Mouse (Mus musculus) adrenal gland, adult 8-10 months (tissue): ENCODE results near the gene Wfdc15b. TPM values are rescaled to one million over a fixed set of nuclear protein-coding genes. Genes with fewer than 3 reads are reported as not detected.
"Not testable (repeated sequence)": the region's sequence is repeated elsewhere in the genome, so short reads cannot be mapped to it uniquely, and the experiment has no call there.

ENCODE experiments used
- DNase-seq: peaks from one replicate; pipeline ENCODE4 v3.0.0; 2022
- total RNA-seq, 4 experiments: library from RNA; stranded (reverse); gene quantifications; 2 replicates each; pipeline ENCODE4 v1.2.4; 2022

The Wfdc15b gene
- total RNA-seq: not detected

DNA sequence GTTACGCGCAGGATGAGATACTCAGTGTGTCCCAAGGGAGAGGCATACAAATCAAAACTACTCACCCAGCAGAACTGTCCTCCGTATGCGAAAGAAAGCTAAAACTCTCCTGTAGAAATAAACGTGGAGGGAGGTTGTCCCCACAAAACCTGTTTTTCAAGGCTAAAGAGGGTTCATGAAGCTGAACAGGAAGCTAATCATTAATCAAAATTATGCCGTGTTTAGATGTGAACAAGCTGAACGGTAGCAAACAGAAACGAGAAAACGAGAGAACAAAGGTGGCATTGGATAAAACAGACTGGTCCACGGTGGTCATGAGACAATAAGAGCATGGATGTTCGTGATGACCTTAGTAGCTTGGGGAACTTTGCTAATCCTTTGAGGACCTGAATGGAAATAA lies at the start of gene Wfdc15b:
Gene Wfdc15b (minus strand): TSS at position 139 of the 400 bp plus-strand sequence.
- no peak for DNase-seq

DNA sequence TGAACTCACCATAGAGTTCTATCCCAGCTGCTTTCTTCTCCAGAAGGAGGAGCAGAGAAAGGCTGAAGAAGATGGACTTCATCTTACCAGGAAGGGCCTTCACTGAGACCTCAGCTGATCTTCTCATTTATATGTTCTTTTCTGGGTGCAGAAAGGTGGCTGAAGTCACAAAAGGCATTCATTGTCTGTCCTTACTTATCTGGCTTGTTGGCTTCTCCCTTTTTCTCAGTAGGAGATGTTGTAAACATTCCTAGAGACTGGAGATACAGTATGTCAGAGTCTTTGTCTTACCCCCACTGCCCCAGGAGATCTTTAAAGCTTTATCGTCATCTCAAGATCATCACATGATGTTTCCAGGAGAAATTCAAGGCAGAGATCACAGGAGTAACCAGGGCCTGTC lies 35.1 kb upstream of the Wfdc15b start, which contains the start of gene Svs3b:
Gene Svs3b (minus strand): TSS at position 101 of the 400 bp plus-strand sequence.
- not testable (repeated sequence) for DNase-seq

DNA sequence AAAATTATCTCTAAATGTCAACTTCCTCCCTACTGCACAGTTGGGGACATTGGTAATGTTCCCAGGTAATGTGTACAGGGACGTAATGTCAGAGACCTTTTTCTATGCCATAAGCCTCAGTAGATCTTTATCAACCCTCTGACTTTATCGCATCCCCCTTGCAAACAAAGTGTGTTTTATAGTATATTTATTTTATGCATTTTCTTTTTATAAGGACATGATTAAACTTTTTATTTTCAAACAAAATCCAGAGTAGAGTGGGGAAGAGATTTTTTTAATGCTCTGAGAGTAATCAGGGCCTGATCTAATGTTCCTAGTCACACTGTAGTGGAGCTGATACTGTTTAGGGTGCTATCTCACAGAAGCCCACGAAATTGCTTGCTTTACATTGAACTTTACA lies 16.9 kb upstream of the Wfdc15b start, which contains the start of gene Svs2:
Gene Svs2 (minus strand): TSS at position 101 of the 400 bp plus-strand sequence.
- no peak for DNase-seq

DNA sequence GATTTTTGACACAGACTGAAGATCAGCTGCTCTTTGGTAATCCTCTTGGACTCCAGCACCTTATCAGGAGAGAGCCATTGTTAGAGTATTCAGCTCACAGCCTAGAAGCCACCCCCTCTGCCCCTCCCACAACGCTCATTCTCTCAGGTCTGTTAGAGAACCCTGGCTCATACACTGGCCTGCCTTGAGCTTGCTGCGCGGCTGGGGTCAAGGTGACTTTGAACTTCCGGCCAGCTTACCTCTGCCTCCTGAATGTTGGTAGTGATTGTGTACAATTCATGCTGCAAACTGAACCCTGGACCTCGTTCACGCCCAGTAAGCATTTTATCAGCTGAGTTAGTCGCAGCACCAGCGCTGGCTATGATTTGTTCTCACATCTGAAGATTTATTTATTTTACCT lies 11.2 kb upstream of the Wfdc15b start:
- DNase-seq: no peak

DNA sequence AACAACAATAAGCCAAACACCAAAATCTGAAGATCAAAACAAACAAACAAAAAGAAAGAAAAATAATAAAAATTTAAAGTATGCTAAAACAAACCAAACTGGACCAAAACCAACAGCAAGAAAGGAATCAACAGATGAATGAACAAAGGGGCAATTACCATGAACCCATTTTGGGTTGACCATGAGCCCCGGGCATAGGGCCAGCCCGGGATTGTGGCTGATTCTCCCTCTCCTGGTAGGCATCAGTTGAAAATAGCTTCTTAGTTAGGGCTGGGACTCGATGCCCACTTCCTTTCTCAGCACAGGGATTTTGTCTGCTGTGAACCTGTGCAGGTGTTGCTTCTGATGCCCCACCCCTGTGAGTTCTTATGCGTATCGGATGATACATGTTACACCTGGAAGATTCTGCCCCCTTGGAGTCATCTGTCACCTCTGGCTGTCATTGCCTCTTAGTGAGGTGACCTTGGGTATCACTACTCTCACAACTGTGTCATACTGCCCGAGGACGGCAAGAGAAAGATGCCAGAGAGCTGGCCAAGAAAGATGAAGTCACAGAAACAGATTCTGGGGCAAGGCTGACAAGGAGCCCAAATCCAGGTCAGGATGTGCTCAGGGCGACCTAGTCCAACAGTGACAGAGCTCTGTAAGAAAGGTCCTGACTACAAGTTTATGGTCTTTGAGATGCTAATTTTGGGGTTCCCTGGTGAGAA lies 7.1 kb upstream of the Wfdc15b start:
- DNase-seq: peak; percentile 48

DNA sequence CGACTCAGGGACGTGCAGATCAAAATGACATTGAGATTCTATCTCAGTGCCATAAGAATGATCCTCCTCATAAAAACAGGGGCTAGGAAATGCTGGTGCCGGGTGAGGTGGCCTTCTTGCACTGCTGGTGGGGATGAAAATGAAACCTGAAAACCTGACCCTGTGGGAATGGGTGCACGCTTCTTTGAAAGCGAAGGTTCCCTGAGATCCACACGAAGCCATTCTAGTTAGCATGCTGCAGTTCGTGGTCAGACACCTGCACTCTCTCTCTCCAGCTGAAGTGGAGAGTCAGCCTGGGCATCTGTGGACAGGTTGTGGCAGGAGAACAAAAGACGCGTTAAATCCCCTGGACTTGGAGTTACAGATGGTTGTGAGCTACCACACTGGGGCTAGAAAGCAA lies 2.2 kb downstream of the Wfdc15b start:
- DNase-seq: no peak

DNA sequence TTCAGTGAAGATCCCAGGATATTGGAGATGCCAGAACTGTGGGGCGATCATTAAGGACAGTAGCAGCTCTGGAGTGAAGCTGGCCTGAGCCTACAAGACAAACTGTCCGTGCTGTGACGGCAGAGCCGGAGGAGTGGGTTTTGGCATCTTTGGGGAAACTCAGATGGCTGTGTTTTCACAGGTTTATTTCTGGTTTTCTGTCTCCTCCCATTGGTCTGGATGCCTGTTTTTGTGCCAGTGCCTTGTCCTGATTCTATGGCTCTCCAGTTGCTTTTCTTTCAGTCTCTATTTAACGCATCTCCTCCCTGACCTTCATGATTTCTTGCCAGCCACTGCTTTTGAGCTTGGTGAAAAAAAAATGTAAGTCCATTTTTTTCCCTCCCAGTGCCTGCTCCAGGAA lies 8.7 kb downstream of the Wfdc15b start:
- no peak for DNase-seq

DNA sequence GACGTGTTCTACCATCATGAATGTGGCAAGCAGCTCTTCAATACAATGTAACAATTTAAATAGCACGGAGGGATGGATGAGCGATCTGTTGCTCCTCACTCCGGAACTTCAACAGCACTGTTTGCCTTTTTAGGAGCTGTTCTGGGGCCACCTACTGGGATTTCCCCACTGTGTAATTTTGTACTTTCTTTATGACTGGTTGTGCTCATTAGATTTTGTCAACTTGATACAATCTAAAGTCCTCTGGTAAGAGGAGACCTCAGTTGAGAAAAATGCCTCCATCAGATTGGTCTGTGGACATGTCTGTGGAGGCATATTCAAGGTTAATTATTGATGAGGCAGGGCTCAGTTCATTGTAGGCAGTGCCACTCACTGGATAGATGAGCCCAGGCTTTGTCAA lies 10.6 kb downstream of the Wfdc15b start:
- no peak for DNase-seq

DNA sequence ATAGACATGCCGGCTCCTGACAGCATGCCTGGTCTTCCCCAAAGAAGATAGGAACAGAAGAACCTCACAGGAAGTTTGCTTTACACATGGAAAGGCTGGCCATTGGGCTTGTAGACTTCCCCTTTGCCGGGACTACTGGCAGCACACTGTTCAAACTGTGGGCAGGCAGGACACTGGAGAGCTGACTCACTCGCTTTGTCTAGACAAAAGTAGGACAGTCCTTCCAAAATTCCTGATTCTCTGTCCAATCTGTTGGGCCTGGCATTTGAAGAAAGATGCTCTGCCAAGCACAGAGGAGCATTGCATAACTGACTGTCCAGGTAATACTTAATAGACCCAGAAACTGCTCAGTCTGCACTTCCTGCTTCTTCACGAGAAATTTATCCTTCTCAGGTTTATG lies 14.8 kb downstream of the Wfdc15b start:
- no peak for DNase-seq

DNA sequence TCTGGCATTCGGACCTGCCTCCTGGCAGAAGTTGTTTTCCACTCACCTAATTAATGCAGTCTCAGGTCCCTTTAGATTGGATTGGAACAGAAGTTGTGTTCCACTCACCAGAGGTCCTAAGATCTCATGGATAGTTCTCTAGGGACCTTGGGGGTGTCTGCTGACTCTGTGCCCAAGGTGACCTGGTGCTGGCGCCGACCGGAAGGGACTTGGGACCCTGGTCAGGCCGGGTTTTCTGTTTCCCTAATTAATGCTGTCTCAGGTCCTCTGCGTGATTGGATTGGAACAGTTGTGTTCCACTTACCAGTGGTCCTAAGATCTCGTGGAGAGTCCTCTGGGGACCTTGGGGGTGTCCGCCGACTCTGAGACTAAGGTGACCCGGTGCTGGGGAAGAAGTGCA lies 15.4 kb downstream of the Wfdc15b start:
- DNase-seq: not testable (repeated sequence)

DNA sequence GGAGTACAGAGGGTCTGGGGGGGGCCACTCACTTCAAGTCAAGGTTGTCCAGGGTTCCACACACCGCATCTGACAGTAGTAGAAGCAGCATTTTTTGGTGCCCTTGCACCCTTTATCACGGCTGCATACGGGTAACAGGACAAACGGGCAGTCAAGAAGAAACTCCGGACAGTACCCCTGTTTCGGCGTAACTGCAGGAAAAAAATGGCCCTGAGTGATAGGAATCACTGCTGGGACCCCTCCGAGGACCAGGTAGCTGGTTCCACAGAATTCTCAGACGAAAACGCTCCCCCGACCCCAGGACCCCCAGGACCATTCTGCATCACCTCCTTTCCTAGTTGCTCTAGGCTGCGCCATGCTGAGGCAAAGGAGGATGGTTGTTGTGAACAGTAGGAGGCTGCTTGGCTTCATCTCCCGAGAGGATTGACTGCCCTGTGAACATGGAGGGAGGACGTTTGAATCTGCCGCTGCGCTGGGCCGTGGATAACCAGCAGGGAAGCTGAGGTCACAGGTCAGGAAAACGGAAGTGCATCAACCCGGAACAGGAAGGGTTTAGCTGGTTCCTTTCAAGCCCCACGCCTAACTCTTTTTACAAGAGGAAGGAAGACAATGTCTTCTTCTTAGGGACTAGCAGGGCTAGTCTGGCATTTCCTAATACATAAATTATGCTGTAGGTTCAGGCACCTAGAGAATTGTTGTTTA lies 21.7 kb downstream of the Wfdc15b start, which contains the start of gene Wfdc15a:
Gene Wfdc15a (minus strand): TSS at position 505 of the 702 bp plus-strand sequence.
- no peak for DNase-seq

DNA sequence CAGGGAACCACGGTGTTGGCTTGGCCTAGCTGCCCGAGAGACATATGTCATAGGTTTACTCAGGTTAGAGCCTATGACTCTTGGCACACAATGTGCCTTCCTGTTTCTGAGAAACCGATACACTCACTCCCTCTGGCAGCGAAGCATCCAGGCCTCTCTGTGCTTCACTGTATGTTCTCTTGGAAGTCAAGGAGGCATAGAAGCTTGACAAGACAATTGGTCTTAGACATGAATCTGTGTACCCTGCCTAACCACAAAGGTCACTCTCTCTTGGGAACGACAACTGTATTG lies 24.8 kb downstream of the Wfdc15b start:
- DNase-seq: no peak

DNA sequence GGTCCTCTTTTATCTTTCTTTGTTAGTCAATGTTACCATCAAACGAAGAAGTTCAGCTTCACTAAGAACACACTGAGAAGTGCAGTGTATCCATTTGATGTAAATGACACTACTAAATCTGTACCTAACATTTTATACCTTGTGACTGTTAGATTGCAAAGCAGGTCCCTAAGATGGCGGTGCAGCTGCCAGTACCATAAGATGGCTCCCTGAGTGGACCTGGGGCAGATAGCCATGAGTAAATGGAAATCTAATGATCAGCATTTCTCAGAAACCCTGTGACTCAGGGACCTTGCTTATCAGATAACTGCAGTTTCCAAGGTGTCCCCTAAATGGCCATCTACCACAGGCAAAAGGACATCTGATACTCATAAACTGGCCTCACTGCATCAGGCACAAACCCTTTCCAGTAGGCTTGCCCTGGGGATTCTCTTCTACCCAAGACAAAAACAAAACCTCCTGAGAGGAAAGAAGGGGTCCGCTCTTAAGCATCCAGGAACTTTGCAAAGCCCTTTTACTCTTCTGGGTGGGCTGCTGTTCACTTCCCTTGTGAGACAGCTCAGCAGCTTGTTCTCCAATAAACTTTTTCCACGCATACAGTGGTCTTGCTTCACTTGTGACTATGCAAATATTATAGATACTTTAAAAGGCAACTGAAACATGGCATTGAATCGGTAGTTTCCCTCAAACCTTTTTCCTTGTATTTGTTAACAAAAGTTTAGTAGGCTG lies 25.3 kb downstream of the Wfdc15b start:
- DNase-seq: peak; percentile 26

DNA sequence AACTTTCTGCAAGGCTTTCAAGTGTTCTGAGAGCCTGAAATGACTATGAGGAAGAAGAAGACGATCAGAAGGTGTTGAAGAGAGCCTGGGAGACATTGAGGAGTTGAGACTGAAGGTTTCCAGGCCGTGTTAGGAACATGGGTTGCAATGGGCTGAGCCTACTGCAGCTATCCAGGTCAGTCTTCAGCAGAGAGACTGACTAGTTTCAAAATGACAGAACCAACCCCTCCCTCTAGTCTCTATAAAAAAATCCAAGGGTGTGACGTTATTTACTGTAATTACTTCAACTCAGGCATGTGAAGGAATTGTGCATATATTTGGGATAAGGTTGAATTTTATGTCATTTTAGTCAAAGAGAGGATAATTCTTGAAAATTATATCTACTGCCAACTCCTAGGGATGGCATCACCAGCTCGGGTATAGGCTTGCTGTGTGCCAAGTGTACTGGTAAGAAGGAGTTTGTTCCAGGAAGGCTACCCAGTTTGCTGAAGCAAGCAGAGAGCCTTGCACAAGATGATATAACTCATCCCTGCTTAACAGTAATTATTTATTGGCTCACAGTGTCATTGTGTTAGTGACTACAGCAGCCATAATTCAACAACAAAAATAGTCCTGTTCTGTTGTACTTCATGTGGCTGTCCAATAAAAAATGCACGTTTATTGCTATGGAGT lies 26.4 kb downstream of the Wfdc15b start:
- peak; percentile 55 for DNase-seq

DNA sequence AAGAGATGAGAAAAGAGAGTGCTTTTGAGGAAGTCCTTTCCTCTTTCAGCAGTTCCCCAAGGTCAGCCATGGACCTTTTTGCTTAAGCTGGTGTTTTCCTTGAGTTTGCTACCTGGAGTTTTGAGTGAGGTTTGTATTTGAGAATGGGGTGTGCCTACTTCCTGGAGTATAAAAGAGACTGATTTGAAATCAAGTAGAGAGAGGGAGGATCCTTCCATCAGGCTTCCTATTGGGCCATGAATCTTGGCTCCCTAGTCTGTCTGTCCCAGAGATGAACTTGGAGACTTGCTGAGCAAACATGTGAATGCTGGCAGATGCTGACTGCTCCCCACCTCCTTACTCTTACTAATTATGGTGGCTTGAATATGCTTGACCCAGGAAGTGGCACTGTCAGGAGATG lies 29.2 kb downstream of the Wfdc15b start:
- no peak for DNase-seq

DNA sequence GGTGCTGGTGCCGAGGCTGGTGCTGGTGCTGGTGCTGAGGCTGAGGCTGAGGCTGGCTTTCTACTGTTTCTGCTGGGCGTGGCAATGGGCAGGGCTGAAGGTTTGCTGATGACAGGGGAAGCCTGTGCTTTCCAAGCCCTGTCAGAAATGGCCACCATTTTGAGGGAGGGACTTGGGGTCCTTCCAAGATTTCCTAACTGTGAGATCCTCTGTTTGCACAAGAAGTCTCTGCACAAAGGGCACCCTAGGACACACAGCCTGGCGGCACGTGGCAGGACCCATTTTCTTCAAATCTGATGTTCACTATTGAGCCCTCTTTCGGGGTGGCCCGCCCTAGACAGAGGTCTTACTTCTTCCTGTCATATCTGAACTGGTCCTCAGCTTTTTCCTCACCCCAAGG lies 30.9 kb downstream of the Wfdc15b start, which contains the start of gene Wfdc12:
Gene Wfdc12 (minus strand): TSS at position 33 of the 400 bp plus-strand sequence.
- no peak for DNase-seq

DNA sequence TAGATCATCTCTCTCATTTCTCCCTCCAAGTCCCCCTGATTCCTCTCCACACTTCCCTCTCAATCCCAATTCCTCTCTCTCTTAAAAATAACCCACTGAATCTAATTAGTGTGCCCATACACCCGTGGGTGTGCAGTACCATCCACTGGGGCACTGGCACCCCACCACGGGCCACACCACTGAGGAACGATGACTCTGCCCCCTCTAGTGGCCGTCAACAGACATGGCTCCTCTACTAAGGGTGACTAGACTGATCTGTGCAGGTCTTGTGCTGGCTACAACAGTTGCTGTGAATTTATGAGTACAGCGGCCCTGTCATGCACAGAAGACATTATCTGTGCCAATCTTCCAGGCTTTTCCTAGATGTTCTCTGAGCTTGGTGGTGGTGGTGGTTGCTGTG lies 32.7 kb downstream of the Wfdc15b start:
- DNase-seq: no peak

DNA sequence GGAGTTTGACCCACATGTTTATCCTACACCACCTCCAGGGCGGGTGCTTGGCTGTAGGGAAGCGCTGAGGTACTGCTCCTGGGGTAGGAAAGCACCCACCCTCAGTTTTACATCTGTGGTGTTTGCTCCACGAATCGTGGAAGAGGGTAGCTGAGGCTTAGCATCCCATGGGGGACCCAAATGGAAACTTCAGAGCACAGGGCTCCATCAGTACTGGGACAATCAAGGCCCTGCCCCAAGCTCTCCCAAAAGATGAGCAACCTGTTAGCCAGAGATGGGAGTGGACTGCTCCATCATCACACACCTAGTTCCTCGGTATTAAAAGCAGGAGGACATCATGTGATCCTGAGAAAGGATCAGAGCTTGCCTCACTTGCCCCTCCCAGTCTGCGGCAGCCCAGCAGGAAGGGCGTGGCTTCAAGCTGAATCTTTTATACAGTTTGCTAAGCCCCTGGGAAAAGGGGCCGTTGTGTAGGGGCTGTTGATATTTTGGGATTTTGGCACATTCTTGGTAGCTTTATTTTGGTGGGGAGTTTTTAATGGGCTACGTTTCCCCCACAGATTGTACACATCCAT lies 37.2 kb downstream of the Wfdc15b start:
- DNase-seq: no peak

DNA sequence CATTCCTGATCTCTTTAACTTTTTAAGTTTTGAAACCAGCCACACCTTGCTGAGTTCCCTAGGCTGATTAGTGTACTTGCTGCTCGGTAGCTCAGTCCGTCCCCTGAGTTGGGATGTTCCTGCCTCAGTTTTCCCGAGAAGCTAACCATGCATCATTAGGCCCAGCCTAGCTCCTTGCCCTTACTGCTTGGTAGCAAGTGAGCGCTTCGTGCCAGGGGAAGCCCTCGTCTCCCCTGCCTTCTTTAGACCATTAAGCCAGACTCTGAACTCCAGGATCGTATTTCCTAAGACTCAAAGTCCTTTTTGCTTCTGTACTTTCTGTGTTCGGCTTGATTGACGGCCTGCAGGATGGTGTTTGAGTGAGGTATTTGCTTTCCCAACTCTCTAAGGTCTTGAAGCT lies 38.1 kb downstream of the Wfdc15b start:
- DNase-seq: no peak

DNA sequence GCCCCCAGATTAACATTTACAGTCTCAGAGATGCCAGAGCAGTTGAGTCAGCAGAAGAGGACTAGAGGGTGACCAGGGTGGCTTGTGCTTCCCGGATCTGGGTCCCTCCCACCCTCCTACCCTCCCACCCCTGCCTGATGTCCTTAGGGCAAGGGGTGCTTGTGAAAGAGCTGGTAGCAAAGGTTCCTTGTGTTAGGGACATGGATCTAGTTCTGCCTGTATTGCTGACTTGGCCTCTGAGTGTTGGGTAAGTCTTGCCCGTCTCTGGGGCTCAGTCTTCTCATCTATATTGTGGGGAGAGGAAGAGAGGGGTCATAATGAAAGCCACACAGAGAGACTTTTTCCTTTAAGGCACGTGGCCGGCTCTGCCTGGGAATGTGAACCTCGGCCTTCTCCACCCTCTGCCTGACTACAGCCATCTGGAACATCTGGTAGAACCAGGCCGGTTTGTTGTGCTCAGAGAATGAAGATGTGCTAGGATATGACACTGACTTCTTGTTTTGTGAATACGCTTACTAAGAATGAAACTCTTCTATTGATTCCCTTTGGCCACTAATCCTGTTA lies 38.7 kb downstream of the Wfdc15b start, which contains the start of gene Wfdc5:
Gene Wfdc5 (minus strand): TSS at position 51 of the 564 bp plus-strand sequence.
- DNase-seq: no peak

DNA sequence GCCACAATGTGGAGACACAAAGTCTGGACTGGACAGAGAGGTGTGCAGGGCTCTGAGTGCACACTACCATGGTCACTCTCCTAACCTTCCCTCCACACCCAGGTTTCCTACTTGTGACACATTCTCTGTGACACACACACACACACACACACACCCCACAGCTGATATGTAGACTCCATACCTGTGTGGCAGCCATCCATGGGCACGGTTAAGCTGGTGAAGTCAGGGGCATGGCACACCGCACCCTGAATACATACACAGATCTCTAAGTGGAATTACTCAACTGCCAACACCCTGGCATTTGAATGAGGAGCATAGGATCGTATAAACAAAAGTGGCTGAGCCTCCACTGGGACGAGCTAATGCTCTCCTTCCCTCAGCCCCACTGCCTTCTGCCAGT lies 40.7 kb downstream of the Wfdc15b start:
- no peak for DNase-seq

DNA sequence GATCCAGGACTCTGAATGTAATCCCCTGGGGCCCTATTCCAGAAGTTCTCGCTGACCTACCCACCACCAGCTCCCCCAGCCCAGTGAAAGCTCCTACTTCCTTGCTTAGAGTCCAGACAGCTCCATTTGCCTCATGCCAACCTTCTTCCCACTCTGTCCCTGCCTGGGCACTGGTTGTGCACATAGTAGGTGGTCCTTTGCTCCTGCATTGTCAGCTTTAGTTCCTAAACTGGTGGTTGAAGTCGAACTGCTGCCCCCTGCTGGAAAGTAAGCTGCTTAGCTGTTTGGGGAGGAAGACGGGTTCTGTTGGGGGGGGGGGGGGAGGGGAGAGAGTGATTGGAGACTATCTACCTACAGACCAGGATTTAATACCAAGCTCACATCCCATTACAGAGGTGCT lies 41.3 kb downstream of the Wfdc15b start:
- DNase-seq: no peak
